Mouse (Mus musculus): ENCODE results near the gene Gm28778. TPM values are rescaled to one million over a fixed set of nuclear protein-coding genes. Genes with fewer than 3 reads are reported as not detected.
"Not testable (repeated sequence)": the region's sequence is repeated elsewhere in the genome, so short reads cannot be mapped to it uniquely, and the experiment has no call there.

The Gm28778 gene
- polyA plus RNA-seq (2015; fragmentation: Nextera tagmentation; extraction: Ambion mirVana): not detected in 2 replicates

DNA sequence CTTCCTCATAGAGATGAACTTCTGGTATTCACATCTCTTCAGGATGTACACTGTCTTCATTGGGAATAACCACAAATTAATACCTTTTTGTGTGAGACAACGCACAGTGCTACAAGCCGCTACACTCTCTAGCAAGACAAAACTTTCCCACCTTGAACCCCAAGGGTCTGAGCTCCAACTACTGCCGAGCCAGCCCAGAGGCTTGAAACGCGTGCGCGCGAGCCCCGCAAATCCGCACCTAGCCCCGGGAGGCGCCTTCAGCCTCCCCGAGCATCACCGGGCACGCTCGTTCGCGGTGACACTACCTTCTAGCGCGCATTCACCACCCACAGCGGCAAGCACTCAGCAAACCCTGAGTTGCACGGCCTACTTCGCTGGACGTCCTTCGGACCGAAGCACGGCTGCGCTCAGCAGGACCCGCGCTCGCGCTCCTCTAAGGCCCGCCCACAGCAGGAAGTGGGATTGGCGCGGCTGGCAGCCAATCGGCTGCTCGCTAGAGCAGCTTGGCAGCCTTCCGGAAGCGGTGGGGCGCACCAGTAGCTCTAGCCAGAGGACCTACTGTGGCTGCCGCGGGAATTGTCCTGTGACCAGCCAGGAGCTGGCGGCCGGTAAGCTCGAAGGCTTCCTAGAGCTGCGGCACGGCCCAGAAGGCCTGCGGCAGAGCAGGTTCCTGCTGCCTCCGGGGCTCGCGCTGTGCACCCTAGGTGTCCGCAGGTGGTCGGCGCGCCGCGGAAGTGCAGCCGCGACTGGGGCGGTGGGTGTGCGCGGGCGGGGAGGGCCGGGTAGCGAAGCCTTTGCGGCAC, at the start of gene Gm28778, which contains the start of the genes Pms1 and Ormdl1:
TSS of gene Gm28778 (plus strand) at position 531 of the 803 bp plus-strand sequence.
TSS of gene Pms1 (minus strand) at position 438 of the 803 bp plus-strand sequence.
TSS of gene Ormdl1 (plus strand) at position 515 of the 803 bp plus-strand sequence.
- H3K27me3 ChIP-seq (replicated peaks): no peaks in the 10 kb centered on the region
- 0 out of 2 replicates have a peak, but pooled peaks cover 2% of the 10 kb centered on the region for H3K36me3 ChIP-seq (replicated peaks)
- H3K4me2 ChIP-seq: peak within 1 kb of the TSS; percentile 66
- peaks cover 11% of the 10 kb centered on the region for H3K4me1 ChIP-seq
- H3K9ac ChIP-seq: peak within 1 kb of the TSS; percentile 58
- ATAC-seq (replicated peaks): peak; percentile 100
- H3K4me3 ChIP-seq: peak within 1 kb of the TSS; percentile 77
- under 1% methylated on average over 66 of the region's 66 CpGs for WGBS
- H3K9me3 ChIP-seq: no peaks in the 10 kb centered on the region
- H3K27ac ChIP-seq: peak within 1 kb of the TSS; percentile 86

DNA sequence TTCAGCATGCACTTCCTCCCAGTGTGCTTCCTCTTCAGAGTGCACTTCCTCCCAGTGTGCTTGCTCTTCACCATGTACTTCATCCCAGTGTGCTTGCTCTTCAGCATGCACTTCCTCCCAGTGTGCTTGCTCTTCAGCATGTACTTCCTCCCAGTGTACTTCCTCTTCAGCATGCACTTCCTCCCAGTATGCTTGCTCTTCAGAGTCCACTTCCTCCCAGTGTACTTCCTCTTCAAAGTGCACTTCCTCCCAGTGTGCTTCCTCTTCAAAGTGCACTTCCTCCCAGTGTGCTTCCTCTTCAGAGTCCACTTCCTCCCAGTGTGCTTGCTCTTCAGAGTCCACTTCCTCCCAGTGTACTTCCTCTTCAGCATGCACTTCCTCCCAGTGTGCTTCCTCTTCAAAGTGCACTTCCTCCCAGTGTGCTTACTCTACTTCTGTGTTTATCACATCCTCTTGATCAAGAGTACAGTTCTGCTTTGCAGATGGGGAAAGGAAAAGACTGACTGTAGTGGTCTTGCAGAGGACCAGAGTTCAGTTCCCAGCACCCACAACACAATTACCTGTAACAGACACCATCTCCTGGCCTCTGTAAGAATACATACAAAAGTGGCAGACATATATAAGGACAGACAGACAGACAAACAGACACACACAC, 31.8 kb upstream of the Gm28778 start:
- not testable (repeated sequence) for H3K4me3 ChIP-seq; H3K9ac ChIP-seq; H3K4me2 ChIP-seq; H3K27ac ChIP-seq; ATAC-seq (replicated peaks); H3K9me3 ChIP-seq; H3K36me3 ChIP-seq (replicated peaks); H3K27me3 ChIP-seq (replicated peaks); H3K4me1 ChIP-seq

DNA sequence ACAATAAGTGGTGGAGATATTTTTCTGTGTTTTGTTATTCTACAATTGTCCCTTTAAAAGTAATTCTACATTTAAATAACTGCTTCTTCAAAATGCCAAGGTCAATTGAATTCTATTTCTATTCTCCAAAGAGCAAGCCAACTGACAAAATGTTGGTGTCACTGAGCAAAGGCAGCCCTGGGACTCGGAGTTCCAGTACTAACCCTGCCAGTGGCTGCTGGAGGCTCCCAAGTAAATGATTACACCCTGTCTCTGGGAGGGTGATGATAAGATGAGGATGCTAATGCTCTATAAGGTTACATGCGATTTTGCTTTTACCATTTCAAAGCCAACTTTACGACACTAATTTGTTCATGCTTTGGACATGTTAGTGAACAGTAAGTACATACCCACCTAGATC, 27.0 kb upstream of the Gm28778 start:
- Histone ChIP-seq H3K36me3 (replicated peaks) (no peaks in the 10 kb centered on the region), H3K27me3 (replicated peaks) (no peaks in the 10 kb centered on the region), H3K4me2 (no peak overlapping the region), H3K4me1 (no peaks in the 10 kb centered on the region), H3K9me3 (no peaks in the 10 kb centered on the region), H3K9ac (no peak overlapping the region), H3K4me3 (no peak overlapping the region), H3K27ac (no peak overlapping the region)
- ATAC-seq (replicated peaks): no peak
- WGBS: 90% methylated on average over 3 of the region's 3 CpGs

DNA sequence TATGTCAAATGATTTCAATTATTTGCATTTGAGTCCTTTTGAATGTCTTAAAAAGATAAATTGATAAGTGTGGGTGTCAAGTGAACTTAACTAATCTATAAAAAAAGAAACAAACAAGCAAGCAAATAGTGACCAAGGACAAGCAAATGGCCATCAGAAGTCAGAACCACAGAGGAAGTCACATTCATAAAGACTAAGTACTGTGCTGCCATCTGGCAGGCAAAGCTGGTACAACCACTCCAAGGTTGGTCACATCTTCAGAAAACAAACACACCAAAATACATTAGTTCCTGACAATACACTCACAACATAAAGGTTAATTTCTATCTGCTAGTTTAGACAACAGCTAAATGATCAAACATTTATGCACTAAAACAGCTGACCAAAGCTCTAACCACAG, 24.3 kb upstream of the Gm28778 start:
- no peak overlapping the region for H3K27ac ChIP-seq
- ATAC-seq (replicated peaks): peak; percentile 80
- no peaks in the 10 kb centered on the region for H3K9me3 ChIP-seq
- no peak overlapping the region for H3K9ac ChIP-seq
- no peak overlapping the region for H3K4me2 ChIP-seq
- no peaks in the 10 kb centered on the region for H3K4me1 ChIP-seq
- no peaks in the 10 kb centered on the region for H3K36me3 ChIP-seq (replicated peaks)
- no peak overlapping the region for H3K4me3 ChIP-seq
- H3K27me3 ChIP-seq (replicated peaks): no peaks in the 10 kb centered on the region

GRCm38 (mm10) chr1:53291197-53291596, 5.7 kb upstream of the Gm28778 start:
- no peak for ATAC-seq (replicated peaks)
- Histone ChIP-seq H3K4me1 (peaks cover 3% of the 10 kb centered on the region; the same call in 1 of the 2 replicates), H3K27ac (no peak overlapping the region), H3K4me3 (no peak overlapping the region), H3K36me3 (replicated peaks) (no peaks in the 10 kb centered on the region), H3K9ac (no peak overlapping the region), H3K27me3 (replicated peaks) (no peaks in the 10 kb centered on the region), H3K9me3 (no peaks in the 10 kb centered on the region), H3K4me2 (no peak overlapping the region)
- 85% methylated on average over 3 of the region's 3 CpGs for WGBS

DNA sequence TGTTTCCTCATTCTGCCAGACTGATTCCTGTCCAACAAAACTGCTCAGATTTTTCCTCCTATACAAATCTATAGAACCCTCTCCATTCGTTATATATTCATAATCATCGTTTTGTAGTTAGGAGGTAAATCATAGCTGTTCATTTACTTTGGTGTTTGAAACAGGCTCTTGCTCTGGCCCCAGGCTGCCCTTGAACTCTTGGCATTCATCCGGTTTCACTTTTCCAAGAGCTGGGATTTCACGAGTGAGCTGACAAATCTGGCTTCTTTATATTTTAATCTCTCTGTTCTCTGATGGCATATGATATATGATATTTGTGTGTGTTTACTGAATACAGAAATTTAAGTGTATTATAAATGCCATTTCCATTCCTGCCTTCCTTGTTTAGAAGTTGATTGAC, 3.6 kb downstream of the Gm28778 start:
- ATAC-seq (replicated peaks): no peak
- WGBS: 89% methylated on average over 4 of the region's 4 CpGs

GRCm38 (mm10) chr1:53312989-53313967, 16.4 kb downstream of the Gm28778 start, which contains the start of gene Osgepl1:
Gene Osgepl1, plus strand, starts transcription at chr1:53313624.
- Histone ChIP-seq H3K27me3 (replicated peaks) (no peaks in the 10 kb centered on the region), H3K4me1 (peaks cover 11% of the 10 kb centered on the region), H3K4me3 (peak within 1 kb of the TSS; percentile 78), H3K27ac (peak within 1 kb of the TSS; percentile 87), H3K4me2 (peak within 1 kb of the TSS; percentile 70), H3K9ac (peak within 1 kb of the TSS; percentile 79), H3K9me3 (no peaks in the 10 kb centered on the region), H3K36me3 (replicated peaks) (peaks cover 7% of the 10 kb centered on the region; the same call in 1 of the 2 replicates)
- ATAC-seq (replicated peaks): peak; percentile 99
- 3% methylated on average over 27 of the region's 27 CpGs for WGBS

More for the DNA sequence above, 3.6 kb downstream of the Gm28778 start:
- Histone ChIP-seq H3K9me3 (no peaks in the 10 kb centered on the region), H3K27ac (no peak overlapping the region), H3K4me1 (peaks cover 11% of the 10 kb centered on the region), H3K4me3 (no peak overlapping the region), H3K27me3 (replicated peaks) (no peaks in the 10 kb centered on the region), H3K4me2 (no peak overlapping the region), H3K36me3 (replicated peaks) (0 out of 2 replicates have a peak, but pooled peaks cover 2% of the 10 kb centered on the region), H3K9ac (no peak overlapping the region)

- Histone ChIP-seq H3K27ac (no peak overlapping the region), H3K4me2 (no peak overlapping the region), H3K27me3 (replicated peaks) (no peaks in the 10 kb centered on the region), H3K36me3 (replicated peaks) (peaks cover 12% of the 10 kb centered on the region; the same call in 1 of the 2 replicates), H3K9me3 (no peaks in the 10 kb centered on the region), H3K4me1 (no peaks in the 10 kb centered on the region), H3K9ac (no peak overlapping the region), H3K4me3 (no peak overlapping the region)
- WGBS: 97% methylated on average over 4 of the region's 4 CpGs
- no peak for ATAC-seq (replicated peaks)
These were observed 24.9 kb downstream of the Gm28778 start for GRCm38 (mm10) chr1:53321662-53322344.

DNA sequence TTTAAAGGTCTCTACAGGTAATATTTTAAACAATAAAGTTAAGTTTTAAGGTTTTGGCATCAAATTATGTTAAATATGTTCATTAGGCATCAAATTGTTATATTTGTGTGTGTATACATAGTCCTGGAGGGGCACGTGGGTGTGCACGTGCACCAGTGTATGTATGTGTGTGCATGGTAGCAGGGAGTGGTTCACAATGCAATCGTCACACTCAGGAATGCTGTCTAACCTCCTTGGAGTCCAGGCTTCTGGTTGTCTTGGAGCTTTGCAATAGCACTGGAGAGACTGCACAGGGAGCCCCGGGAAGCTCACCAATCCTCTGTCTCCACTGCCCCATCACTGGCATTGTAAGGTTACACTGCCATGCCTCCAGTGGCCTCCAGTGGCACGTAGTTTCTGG, 26.3 kb downstream of the Gm28778 start:
- H3K36me3 ChIP-seq (replicated peaks): 0 out of 2 replicates have a peak, but pooled peaks cover 7% of the 10 kb centered on the region
- ATAC-seq (replicated peaks): no peak
- no peak overlapping the region for H3K27ac ChIP-seq
- no peak overlapping the region for H3K4me3 ChIP-seq
- no peak overlapping the region for H3K9ac ChIP-seq
- 92% methylated on average over 5 of the region's 5 CpGs for WGBS
- no peak overlapping the region for H3K4me2 ChIP-seq
- H3K27me3 ChIP-seq (replicated peaks): no peaks in the 10 kb centered on the region
- H3K9me3 ChIP-seq: no peaks in the 10 kb centered on the region
- H3K4me1 ChIP-seq: no peaks in the 10 kb centered on the region

DNA sequence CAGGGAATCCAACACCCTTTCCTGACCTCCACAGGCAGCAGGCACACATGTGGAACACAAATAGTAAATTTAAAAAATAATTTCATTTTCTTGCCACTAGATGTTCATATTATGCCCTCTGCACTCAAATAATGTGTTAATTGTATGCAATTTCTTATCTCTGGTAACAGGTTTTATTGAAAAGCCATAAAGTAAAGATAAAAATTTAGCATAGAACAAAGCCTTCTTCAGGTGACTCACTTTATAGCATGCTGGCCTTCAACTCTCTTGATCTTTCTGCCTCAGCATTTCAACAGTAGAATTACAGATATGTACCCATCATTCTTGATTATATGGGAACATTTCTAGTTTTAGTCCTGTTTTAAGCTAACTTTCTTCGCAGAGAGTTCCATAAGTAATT, 27.4 kb downstream of the Gm28778 start:
- no peak overlapping the region for H3K27ac ChIP-seq
- H3K9ac ChIP-seq: no peak overlapping the region
- ATAC-seq (replicated peaks): no peak
- WGBS: 98% methylated on average over 1 of the region's 1 CpGs
- no peaks in the 10 kb centered on the region for H3K4me1 ChIP-seq
- H3K9me3 ChIP-seq: no peaks in the 10 kb centered on the region
- no peak overlapping the region for H3K4me3 ChIP-seq
- no peaks in the 10 kb centered on the region for H3K27me3 ChIP-seq (replicated peaks)
- no peak overlapping the region for H3K4me2 ChIP-seq
- H3K36me3 ChIP-seq (replicated peaks): 0 out of 2 replicates have a peak, but pooled peaks cover 5% of the 10 kb centered on the region

DNA sequence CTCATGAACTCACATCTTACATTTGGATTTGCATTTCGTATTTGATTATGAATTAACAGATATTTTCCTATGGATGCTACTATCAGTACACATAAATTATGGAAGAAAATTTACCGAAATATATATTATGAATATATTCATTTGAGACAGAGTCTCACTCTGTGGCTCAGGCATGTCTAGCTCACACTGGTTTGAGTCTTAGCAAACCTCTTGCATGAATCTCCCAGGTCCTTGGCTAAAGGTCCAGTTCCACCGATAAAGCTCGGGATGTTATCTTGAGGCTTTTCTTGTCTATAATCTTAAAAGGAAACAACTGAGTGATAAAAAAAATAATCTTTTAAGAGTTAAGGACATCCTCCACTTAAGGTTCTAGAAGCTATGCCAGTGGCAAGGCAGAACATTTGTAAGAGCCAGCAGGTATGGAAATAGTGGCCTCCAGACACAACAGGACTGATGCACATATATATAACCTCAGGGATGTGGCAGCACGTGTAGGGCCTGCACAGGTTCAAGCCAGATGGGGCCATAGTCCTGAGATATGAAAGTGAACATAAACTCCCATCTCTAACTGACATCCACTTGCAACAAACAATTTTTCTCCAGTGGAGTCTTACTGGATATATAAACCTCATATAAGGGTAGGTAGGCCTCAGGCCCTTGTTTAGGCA, 28.1 kb downstream of the Gm28778 start:
- no peak overlapping the region for H3K4me2 ChIP-seq
- no peaks in the 10 kb centered on the region for H3K4me1 ChIP-seq
- no peak overlapping the region for H3K9ac ChIP-seq
- H3K4me3 ChIP-seq: no peak overlapping the region
- H3K36me3 ChIP-seq (replicated peaks): 0 out of 2 replicates have a peak, but pooled peaks cover 5% of the 10 kb centered on the region
- WGBS: 95% methylated on average over 5 of the region's 5 CpGs
- no peak for ATAC-seq (replicated peaks)
- no peaks in the 10 kb centered on the region for H3K9me3 ChIP-seq
- H3K27me3 ChIP-seq (replicated peaks): no peaks in the 10 kb centered on the region
- no peak overlapping the region for H3K27ac ChIP-seq
